Mouse (Mus musculus): Measurements from ENCODE around the gene Gorasp1. TPM values are rescaled to one million over a fixed set of nuclear protein-coding genes. Genes with fewer than 3 reads are reported as not detected.
A peak's percentile ranks its signal among the peaks of the same experiment; 100 is the strongest.

The Gorasp1 gene
- polyA plus RNA-seq, 2 experiments = 6.1 to 9.1 TPM

DNA sequence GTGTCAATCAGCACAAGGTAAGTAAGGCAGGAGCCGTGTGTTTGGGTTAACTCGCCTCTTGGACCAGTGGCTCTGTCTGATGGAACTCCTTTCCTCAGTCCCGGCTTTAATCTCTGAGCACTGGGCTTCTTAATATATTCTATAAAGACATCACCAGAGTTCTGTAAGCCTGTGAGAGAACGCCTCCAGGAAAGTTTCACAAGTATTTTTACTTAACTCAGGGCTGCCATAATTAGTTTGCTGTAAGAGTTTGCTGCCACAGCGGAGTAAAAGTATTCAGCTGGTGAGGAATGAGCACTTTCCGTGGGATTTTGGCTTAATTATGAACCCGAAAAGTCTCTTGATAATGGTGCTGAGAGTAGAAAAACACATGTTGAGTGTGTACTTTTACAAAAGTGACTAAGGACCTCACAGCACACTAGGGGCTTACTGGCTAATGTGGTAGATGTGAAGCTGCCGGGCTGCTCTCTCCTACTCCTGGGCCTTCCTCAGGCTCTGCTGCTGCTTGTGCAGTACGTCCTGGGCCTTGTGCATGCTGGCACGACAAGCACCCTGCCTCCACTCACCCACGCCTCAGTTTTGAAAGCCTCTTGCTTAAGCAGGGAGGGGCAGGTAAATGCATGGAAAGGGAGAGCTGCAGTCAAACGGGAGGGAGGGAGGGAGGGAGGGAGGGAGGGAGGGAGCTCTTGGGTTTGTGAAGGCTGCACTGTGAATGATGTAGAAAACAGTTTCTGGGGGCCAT lies 34.8 kb downstream of the Gorasp1 start:
- no peaks in the 10 kb centered on the region for H3K27me3 ChIP-seq (ENCODE audit: control insufficient read depth, insufficient read depth, low read length)
- WGBS (ENCODE audit: insufficient replicate concordance) = 76% methylated on average over 12 of the region's 12 CpGs
- H3K4me2 ChIP-seq (ENCODE audit: low read depth) = no peak overlapping the region
- no peaks in the 10 kb centered on the region for H3K4me1 ChIP-seq (replicated peaks; ENCODE audit: control insufficient read depth in 2 of 2, insufficient read depth in 2 of 2, low read length in 1 of 2)
- no peak for DNase-seq (ENCODE audit: low read depth in 3 of 3, low spot score in 3 of 3)
- H3K9me3 ChIP-seq (ENCODE audit: control insufficient read depth, low read length) = no peaks in the 10 kb centered on the region
- H3K4me3 ChIP-seq (ENCODE audit: insufficient read depth in 1 of 2, low read depth in 2 of 2, low read length in 2 of 2) = no peak overlapping the region
- no peak for ATAC-seq (ENCODE audit: insufficient read depth)
- H3K27ac ChIP-seq = no peak overlapping the region
- H3K36me3 ChIP-seq (replicated peaks; ENCODE audit: control insufficient read depth, insufficient read depth, low read depth) = peaks cover 27% of the 10 kb centered on the region
- H3K9ac ChIP-seq (replicated peaks) = no peak overlapping the region
- TF ChIP-seq EP300 (IDR thresholded peaks at IDR 0.05; ENCODE audit: low read depth) = no peak
- no peak for TF ChIP-seq CTCF (IDR thresholded peaks at IDR 0.05; ENCODE audit: low read depth)

DNA sequence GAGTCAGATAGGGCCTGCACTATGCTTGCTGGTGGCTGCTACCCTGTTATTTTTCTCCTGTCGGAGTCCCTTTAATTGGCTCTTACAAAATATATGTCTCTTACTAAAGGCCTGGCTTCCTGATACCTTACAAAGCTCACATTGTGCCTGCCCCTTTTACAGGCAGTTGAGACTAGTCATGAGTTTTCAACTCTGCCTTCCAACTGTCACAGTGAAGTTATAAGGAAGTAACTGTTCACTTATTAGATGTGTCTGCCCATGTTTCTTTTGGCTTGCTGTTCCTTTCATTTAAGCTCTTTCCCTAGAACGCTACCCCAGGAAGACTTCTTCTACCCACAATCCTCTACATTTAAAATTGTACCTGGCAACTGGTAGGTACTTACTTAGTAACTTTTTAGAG lies 37.9 kb downstream of the Gorasp1 start:
- TF ChIP-seq EP300 (IDR thresholded peaks at IDR 0.05; ENCODE audit: low read depth) (no peak), CTCF (IDR thresholded peaks at IDR 0.05; ENCODE audit: low read depth) (no peak)
- no peak for DNase-seq (ENCODE audit: low read depth in 3 of 3, low spot score in 3 of 3)

GRCm38 (mm10) chr9:119895040-119895721 lies 42.2 kb downstream of the Gorasp1 start:
- peak overlapping the region; percentile 89 for H3K9ac ChIP-seq (replicated peaks)
- no peaks in the 10 kb centered on the region for H3K9me3 ChIP-seq (ENCODE audit: control insufficient read depth, low read length)
- peak overlapping the region; percentile 90 to 95 for H3K4me3 ChIP-seq (ENCODE audit: insufficient read depth in 1 of 2, low read depth in 2 of 2, low read length in 2 of 2)
- no peak for DNase-seq (ENCODE audit: low read depth in 3 of 3, low spot score in 3 of 3)
- H3K27ac ChIP-seq = peak overlapping the region; percentile 55; the same call in 1 of the 2 replicates
- peak overlapping the region; percentile 94 for H3K4me2 ChIP-seq (ENCODE audit: low read depth)
- TF ChIP-seq EP300 (IDR thresholded peaks at IDR 0.05; ENCODE audit: low read depth) (no peak), CTCF (IDR thresholded peaks at IDR 0.05; ENCODE audit: low read depth) (no peak)
- under 1% methylated on average over 71 of the region's 71 CpGs for WGBS (ENCODE audit: insufficient replicate concordance)
- H3K36me3 ChIP-seq (replicated peaks; ENCODE audit: control insufficient read depth, insufficient read depth, low read depth) = no peaks in the 10 kb centered on the region
- H3K4me1 ChIP-seq (replicated peaks; ENCODE audit: control insufficient read depth in 2 of 2, insufficient read depth in 2 of 2, low read length in 1 of 2) = peaks cover 11 to 14% of the 10 kb centered on the region in 2 experiments
- no peaks in the 10 kb centered on the region for H3K27me3 ChIP-seq (ENCODE audit: control insufficient read depth, insufficient read depth, low read length)
- peak; percentile 83 for ATAC-seq (ENCODE audit: insufficient read depth)

More for the DNA sequence above, 37.9 kb downstream of the Gorasp1 start:
- Histone ChIP-seq H3K36me3 (replicated peaks; ENCODE audit: control insufficient read depth, insufficient read depth, low read depth) (peaks cover 1% of the 10 kb centered on the region), H3K27ac (no peak overlapping the region), H3K9ac (replicated peaks) (no peak overlapping the region), H3K4me2 (ENCODE audit: low read depth) (no peak overlapping the region), H3K27me3 (ENCODE audit: control insufficient read depth, insufficient read depth, low read length) (no peaks in the 10 kb centered on the region), H3K9me3 (ENCODE audit: control insufficient read depth, low read length) (no peaks in the 10 kb centered on the region), H3K4me1 (replicated peaks; ENCODE audit: control insufficient read depth in 2 of 2, insufficient read depth in 2 of 2, low read length in 1 of 2) (peaks cover 6 to 11% of the 10 kb centered on the region in 2 experiments), H3K4me3 (ENCODE audit: insufficient read depth in 1 of 2, low read depth in 2 of 2, low read length in 2 of 2) (no peak overlapping the region)
- ATAC-seq (ENCODE audit: insufficient read depth) = no peak
- 74% methylated on average over 2 of the region's 2 CpGs for WGBS (ENCODE audit: insufficient replicate concordance)

DNA sequence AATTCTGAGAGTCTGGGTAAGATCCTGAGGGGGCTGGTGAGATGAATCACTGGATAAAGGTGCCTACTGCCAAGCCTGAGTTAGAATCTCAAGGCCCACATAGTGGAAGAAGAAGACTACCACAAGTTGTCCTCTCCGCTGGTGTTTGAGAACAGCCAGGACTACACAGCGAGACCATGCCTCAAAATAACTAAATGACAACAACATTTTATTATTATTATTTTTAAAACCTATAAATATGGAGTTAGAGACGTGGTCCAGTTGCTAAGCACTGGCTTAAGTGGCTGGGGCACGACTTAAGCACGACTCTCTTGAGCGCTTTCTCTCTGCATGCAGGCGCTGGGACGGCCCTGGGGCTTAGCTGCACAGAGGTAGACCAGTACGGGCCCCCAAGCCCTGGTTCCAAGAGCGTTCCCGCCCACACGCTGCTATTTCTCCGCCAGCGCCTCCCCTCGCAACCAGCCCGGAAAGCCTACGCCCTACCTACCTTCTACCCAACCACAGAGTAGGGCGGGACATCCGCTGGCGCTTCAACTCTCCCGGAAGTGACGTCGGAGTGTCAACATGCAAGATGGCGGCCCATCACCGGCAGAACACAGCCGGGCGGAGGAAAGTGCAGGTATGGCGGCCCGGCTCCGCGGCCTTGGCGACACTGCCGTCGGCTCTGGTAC lies 42.9 kb downstream of the Gorasp1 start, which contains the start of gene Wdr48:
TSS of gene Wdr48 (plus strand) at position 540 of the 671 bp plus-strand sequence.
- Histone ChIP-seq H3K27me3 (ENCODE audit: control insufficient read depth, insufficient read depth, low read length) (no peaks in the 10 kb centered on the region), H3K4me1 (replicated peaks; ENCODE audit: control insufficient read depth in 2 of 2, insufficient read depth in 2 of 2, low read length in 1 of 2) (peaks cover 11 to 14% of the 10 kb centered on the region in 2 experiments), H3K36me3 (replicated peaks; ENCODE audit: control insufficient read depth, insufficient read depth, low read depth) (no peaks in the 10 kb centered on the region), H3K9ac (replicated peaks) (peak within 1 kb of the TSS; percentile 89), H3K4me3 (ENCODE audit: insufficient read depth in 1 of 2, low read depth in 2 of 2, low read length in 2 of 2) (peak within 1 kb of the TSS; percentile 90 to 95), H3K27ac (peak within 1 kb of the TSS; percentile 55; the same call in 1 of the 2 replicates), H3K9me3 (ENCODE audit: control insufficient read depth, low read length) (no peaks in the 10 kb centered on the region), H3K4me2 (ENCODE audit: low read depth) (peak within 1 kb of the TSS; percentile 94)
- ATAC-seq (ENCODE audit: insufficient read depth) = peak; percentile 99
- DNase-seq (ENCODE audit: low read depth in 3 of 3, low spot score in 3 of 3) = peak; percentile 98 to 99 (median 98)
- WGBS (ENCODE audit: insufficient replicate concordance) = 4% methylated on average over 34 of the region's 34 CpGs
- TF ChIP-seq EP300 (IDR thresholded peaks at IDR 0.05; ENCODE audit: low read depth) (no peak), CTCF (IDR thresholded peaks at IDR 0.05; ENCODE audit: low read depth) (0 out of 2 replicates have a peak, but pooled peaks have one; percentile 4)

All from liver, embryonic 14.5 days (tissue).